Mouse (Mus musculus): ENCODE results near the gene Gm4871.

DNA sequence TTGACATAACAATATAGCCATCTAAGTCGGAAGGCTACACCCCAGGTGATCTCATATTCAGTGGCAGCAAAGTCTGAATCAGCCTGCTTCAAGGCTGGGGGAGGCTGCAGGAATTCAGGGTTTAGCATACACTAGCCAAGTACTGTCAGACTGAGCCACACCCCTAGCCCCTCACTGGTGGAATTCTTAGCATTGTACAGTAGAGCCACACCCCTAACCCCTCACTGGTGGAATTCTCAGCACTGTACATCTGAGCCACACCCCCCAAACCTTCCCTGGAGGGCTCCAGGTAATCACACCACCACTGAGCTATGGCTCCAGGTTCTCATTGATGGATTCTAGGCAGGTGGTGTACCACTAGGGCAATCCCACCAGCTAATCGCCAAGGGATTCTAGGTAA lies 27.0 kb upstream of the Gm4871 start:
- TF ChIP-seq POLR2A (IDR thresholded peaks at IDR 0.05; ENCODE audit: insufficient read depth, low read length) (no peak), CTCF (IDR thresholded peaks at IDR 0.05; ENCODE audit: low read depth, low read length) (no peak)
